Mouse (Mus musculus) ES-CJ7 (cell line): Measurements from ENCODE around the gene Gripap1.
"Not testable (repeated sequence)": the region's sequence is repeated elsewhere in the genome, so short reads cannot be mapped to it uniquely, and the experiment has no call there.

Experiments used
- DNase-seq: peaks from one replicate; pipeline ENCODE4 v3.0.0; 2011; ENCODE audit warnings: low read depth, low spot score

Gene Gripap1

GRCm38 (mm10) chrX:7789542-7790136 is at the start of gene Gripap1:
Gene Gripap1, plus strand, starts transcription at chrX:7789765.
- DNase-seq, result peak; percentile 79

DNA sequence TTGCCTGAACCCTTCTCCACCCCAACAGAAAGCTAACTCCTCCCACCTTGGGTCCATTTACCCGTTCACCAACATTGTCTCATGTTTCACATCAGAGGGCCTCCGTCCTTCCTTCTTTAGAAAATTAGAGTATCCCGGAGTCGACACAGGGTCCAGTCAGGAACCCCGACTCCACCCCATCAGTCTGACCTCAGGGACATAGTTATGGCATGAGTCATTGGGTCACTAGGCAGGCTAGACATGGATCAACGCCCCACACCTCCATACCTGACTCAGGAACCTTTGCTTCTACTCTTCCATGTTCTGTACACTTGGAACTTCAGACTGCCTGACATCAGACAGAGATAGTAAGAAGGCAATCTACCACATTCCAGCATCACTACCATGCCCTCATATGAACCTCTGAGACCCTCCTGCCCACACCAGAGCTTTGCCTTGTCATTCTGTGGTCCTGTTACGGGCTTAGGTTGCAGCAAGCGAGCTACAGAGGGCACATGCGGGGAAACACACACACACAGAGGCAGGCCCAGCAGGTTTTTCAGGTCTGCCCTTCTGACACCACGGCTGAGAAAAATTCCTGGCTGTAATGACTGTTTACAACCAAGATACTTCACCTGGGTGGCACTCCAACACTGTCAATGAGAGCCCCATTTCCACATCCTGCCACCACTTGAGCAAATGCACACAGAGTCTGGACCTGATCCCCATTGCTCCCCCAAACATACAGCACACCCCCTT is 49.3 kb upstream of the Gripap1 start:
- no peak for DNase-seq

GRCm38 (mm10) chrX:7741103-7741502 is 48.5 kb upstream of the Gripap1 start:
- no peak for DNase-seq

GRCm38 (mm10) chrX:7743470-7743869 is 46.1 kb upstream of the Gripap1 start:
- DNase-seq, result no peak

DNA sequence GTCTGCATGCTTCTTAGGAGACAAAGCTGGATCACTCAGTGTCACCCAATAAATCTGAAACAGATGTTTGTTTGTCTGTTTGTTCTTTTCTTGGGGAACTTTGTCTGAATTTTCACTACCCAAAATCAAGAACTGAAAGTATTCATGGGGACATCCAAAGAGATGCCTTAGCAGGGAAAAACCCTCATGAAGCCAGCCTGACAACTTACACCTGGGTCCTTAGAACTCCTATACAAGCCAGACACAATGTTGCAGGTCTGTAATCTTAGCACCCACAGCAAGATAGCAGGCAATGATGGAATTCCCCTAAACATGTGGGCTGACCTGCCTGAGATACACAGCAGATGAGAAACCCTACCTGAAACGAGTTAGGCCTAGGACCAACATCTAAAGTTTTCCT is 44.6 kb upstream of the Gripap1 start:
- DNase-seq, result no peak

- DNase-seq, result no peak
Measured at GRCm38 (mm10) chrX:7745429-7745828, 44.1 kb upstream of the Gripap1 start.

DNA sequence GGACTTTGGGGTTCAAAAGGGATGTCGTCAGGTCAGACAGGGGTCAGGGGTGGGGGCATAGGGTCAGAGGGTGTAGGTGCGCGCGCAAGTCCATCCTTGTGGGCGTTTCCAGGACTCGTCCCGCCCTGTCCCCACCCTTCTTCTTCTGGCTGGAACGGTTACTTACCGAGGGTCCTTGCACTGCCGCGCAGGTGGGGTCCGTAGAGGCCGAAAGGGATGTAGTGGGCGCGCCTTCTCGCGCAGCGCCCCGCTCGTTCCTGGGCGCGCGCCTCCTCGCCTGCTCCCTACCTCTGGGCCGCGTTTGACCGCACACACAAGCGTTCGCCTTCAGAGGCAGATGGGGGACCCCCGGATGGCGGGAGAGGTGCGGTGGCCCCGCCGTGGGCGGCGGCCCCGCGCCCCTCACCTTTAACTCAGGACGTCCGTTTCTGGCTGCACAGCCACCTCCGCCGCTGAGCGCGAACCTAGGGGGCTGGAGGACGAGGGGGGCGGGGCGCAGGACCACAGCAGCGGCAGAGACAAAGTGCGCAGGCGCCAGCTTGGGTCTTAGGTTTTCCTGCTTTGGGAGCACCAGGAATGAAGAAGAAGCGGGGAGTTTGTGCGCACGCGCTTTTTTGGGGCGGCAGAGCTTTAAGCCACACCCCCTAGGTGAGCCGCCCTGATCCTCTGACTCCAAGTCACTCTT is 39.0 kb upstream of the Gripap1 start, which contains the start of gene Ccdc120:
Gene Ccdc120, minus strand, starts transcription at position 474 of the 685 bp plus-strand sequence.
- peak; percentile 92 for DNase-seq

- DNase-seq, result not testable (repeated sequence)
Measured at GRCm38 (mm10) chrX:7753627-7754026, 35.9 kb upstream of the Gripap1 start.

GRCm38 (mm10) chrX:7762137-7762920 is 27.2 kb upstream of the Gripap1 start, which contains the start of gene Tfe3:
Gene Tfe3, plus strand, starts transcription at chrX:7762560.
- peak; percentile 92 for DNase-seq

DNA sequence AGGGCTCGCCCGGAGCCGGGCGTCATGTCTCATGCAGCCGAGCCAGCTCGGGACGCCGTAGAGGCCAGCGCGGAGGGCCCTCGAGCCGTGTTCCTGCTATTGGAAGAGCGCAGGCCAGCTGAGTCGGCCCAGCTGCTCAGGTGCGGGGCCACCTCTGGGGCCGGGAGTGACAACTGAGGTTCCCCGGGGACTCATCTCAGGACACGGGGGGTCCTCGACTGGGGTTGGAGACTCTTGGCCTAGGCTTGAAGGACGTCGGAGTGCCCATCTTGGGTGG is 26.7 kb upstream of the Gripap1 start:
- DNase-seq, result no peak

DNA sequence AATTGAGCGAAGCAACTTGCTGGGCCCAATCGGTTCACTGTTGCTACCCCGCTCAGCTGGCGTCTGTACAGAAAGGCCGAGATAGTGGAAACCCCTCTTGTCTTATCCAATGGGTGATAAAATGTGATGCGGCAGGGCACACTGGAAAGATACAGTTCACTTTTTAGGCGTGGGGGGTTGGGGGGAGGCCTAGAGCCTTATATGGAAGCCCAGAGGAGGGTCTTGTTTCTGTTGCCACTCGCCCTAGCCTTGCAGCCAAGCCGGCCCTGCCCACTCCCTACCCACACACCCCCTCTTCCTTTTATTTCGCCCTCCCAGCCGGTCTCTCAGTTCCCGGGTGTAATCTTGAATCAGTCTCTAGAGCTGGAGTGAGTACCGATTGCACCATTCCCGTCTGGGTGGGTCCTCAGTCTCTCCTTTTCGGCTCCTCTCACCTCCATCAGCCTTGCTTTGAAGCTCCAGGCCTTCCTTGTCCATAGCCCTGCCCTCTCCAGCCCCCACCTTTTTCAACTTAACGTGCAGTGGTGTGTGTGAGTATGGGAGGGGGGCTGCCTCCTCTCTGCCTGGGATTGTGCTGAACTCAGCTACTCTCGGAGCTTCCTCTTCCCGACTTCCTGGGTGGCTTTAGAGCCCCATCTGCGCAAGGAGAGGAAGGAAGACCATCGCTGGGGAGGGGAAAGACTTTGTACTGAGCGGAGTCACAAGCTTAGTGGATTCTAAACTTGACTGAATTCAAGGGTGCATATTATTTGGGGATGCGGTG is 25.8 kb upstream of the Gripap1 start:
- peak; percentile 43 for DNase-seq

DNA sequence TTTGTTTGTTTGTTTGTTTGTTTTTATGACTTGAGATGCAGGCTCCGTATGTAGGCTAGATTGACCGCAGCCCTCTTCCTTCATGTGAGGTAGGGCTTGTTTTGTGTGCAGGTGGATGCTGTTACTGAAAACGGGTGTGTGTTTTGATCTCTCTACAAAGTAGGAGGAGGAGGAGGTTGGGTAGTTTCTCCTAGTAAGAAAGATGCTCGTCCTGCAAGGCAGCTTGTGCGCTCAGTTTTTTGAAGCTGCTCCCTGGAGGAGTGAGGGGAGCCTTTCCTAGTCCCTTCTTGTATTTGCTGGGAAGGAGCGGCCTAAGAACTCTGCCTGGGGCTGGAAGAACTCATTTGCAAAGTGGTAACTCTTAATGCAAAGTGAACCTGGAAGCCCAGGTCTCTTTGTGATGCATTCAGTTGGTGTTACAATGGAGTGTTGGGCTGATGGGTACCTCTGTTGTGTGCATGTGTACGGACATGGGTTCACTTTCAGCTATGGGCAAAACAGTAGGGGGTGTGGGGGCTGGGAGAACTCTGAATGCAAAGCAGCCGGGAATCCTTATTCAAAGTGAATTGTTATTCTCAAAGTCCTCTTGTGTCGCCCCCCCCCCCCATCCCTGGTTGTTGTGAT is 24.8 kb upstream of the Gripap1 start:
- DNase-seq, result peak; percentile 95

GRCm38 (mm10) chrX:7765281-7765670 is 24.3 kb upstream of the Gripap1 start:
- DNase-seq, result peak; percentile 46

DNA sequence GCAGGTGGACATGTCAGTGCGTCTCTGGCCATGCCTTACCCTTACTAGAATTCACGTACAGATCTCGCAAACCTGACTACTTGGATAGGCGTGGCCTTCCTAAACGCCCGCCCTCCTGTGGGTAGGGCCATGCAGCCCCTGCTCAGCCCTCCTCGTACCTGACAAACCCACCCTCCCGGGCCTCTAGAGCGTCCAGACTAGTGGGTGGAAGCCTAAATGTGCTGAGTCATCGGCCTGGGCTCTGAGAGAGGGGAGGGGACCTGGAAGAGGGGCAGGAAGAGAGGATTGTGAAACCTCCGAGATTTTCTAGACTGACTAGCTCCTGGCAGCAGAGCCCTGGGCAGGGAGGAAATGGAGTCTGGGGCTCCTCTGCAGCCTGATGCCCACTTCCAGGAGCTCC is 23.8 kb upstream of the Gripap1 start:
- peak; percentile 96 for DNase-seq

GRCm38 (mm10) chrX:7769302-7770017 is 20.1 kb upstream of the Gripap1 start:
- DNase-seq, result no peak

GRCm38 (mm10) chrX:7772766-7773165 is 16.8 kb upstream of the Gripap1 start:
- DNase-seq, result no peak

GRCm38 (mm10) chrX:7775501-7776205 is 13.9 kb upstream of the Gripap1 start:
- peak; percentile 51 for DNase-seq

DNA sequence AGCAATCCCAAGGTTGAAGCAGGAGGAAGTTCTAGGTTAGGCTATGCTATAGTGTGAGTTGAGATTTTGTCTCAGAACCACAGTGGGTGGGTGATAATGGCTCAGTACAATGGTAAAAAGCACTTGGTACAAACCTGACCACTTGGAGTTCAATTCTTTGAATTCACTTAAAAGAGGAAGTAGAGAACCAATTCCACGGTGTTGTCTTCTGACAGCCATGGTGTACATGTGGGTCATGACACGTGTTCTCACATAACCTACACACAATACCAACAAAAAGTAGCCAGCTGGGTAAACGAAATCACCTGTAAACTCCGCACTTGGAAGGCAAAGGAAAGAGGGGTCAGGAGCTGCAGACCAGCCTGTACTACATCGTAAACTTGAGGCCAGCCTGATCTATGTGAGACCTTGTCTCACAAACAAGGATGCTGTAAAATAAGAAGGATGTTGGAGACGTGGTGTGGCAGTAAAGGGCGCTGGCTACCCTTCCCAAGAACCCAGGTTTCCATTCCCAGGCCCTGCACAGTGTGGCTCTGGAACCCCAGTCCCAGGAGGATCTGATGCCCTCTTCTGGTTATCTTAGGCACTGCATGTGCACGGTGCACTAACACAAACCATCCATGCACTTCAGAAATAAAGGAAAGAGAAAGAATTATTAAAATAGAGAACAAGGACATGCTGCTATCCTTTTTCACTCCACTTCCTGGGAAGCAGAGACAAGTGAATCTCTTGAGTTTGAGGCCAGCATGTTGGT is 13.1 kb upstream of the Gripap1 start:
- DNase-seq, result peak; percentile 45
